Mouse (Mus musculus) heart, postnatal 36 days (tissue): ENCODE data around the gene Slc30a4. TPM values are rescaled to one million over a fixed set of nuclear protein-coding genes. Genes with fewer than 3 reads are reported as not detected.

Source experiments
- DNase-seq, 2 experiments: peaks; one replicate each; pipeline ENCODE4 v3.0.0; 2021 to 2022
- intact Hi-C: fragments of 180-260 bp; cut with DNase I; formaldehyde crosslinking; loops from one replicate; pipeline ENCODE4 v1.15.1; 2025
- total RNA-seq, 2 experiments: library from RNA; stranded (reverse); gene quantifications; 2 replicates each; pipeline ENCODE4 v1.2.3; 2021

Slc30a4 gene
- total RNA-seq, 2 experiments from 2014 or later: 8.3 to 9.6 TPM

DNA sequence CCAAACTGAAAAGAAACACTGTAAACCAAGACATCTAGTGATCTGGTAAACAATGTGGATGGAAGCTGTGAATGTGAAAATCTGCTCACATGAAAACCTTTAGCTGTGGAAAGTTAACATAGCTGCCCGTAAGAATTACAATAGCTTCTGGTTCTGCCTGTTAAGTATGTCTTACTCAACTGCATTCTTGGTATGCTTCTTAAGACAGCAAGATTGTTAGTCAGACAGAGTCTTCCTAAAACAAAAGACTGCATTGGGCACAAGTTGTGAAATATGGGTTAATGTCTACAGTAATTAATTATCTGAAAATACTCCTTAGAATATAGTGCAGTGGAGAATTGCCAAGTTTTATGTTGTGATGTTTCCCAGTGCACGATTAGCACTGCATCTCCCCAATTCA, 19.9 kb downstream of the Slc30a4 start:
- intact Hi-C loops: no loop called here

DNA sequence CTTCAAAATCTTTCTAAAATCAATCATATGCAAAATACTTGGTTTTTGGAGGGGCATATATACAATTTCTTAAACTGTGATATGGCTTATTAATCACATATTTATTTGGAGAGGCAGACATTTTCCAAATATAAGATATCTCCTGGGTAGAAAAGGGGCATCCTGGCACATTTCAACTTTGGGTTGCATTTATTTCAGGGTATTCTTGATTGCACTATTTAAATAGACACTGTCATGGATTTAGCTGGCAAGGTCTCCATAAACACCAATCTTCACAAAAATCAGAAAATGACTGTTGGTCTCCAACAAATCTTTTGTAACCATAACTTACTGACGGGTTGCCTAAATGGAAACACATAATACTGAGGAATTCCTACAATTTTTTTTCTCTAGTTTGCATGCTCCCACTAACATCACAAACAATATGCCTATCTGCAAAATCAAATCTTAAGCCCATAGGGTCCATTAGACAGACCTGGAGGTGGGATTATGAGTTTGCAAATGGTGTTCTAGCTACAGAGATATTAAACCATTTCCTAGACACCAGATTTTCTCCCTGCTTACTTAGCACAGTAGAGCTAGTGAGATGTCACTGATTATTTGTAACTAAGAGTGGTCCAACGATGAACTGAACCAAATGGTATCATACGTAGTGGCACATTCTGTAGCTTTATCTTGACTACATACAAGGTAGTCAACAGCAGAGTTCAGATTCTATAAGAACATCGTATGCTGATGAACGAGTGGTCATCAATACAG, 20.9 kb downstream of the Slc30a4 start:
- DNase-seq: no peak
- intact Hi-C loops: no loop called here

More for the DNA sequence above, 19.9 kb downstream of the Slc30a4 start:
- no peak for DNase-seq

DNA sequence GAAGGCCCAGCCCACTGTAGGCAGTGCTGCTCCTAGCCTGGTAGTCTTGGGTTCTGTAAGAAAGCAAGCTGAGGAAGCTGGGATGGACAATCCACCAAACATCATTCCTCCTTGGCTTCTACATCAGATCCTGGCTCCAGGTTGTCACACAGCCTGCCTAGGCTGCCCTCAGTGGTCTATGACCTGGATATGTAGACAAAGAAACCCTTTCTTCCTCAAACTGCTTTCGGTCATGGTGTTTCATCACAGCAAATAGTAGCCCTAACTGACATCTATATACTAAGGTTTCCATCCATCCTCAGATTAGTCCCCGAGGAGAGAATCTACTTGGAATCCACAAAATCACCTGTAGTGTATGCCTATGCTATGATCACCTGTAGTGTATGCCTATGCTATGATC, 27.3 kb downstream of the Slc30a4 start:
- intact Hi-C loops: no loop called here
- DNase-seq: no peak

DNA sequence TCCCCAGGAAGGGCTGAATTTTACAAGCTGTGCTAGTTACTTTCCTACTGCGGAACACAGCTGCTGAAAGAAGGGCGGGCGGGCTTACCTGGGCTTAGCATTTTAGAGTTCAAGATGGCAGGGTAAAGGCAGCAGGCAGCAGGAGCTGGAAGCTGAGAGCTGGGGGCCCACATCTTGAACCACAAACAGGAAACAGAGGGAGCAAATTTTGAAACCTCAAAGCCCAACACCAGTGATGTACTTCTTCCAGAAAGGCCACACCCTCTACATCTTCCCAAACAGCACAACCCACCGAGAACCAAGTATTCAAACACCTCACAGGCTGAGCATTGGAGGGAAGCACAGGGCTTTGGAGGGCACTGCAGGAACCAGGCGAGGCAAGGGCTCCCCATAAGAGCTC, 29.6 kb downstream of the Slc30a4 start:
- no peak for DNase-seq
- intact Hi-C loops: no loop called here

DNA sequence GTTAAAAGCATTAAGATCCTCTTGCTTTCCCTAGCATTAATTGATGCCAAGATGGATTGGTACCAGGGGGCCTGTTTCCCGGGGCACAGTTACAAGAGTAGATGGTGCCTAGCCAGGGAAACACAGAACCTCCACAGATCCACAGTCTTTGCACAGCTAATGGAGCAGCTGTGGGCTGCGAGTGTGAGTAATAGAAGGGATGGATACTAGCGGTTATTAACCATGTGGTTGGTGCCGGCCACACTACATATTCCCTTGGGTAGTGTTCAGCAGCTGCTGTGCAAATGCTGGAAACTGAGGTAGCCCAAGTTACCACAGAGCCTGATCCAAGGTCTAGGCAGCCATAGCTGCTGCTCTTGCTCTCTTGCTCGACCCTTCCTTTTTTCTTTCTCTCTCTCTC, 30.7 kb downstream of the Slc30a4 start:
- DNase-seq: no peak
- intact Hi-C loops: no loop called here

DNA sequence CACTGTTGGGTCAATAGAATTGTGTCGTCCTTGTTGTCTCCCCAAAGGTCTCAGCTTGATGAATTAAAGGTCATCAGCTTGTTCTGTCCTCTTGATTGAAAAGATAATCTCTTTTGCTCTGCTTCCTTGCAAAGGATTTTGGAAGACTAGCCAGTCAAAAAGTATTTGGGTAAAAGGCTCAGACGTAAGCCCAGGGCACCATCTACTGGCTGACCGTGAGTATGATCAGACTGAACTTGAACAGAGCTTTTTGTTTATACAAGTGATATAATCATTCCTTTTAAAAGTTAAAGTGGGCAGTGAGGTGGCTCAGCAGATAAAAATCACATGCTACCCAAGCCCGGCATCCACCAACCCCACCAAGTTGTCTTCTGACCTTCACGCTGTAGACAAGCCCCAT, 34.6 kb downstream of the Slc30a4 start:
- peak; percentile 25 to 37 for DNase-seq
- intact Hi-C loops: loop anchor here (10.0 kb wide), 1 partner anchor 87 kb away; no protein-coding TSS in a partner anchor

DNA sequence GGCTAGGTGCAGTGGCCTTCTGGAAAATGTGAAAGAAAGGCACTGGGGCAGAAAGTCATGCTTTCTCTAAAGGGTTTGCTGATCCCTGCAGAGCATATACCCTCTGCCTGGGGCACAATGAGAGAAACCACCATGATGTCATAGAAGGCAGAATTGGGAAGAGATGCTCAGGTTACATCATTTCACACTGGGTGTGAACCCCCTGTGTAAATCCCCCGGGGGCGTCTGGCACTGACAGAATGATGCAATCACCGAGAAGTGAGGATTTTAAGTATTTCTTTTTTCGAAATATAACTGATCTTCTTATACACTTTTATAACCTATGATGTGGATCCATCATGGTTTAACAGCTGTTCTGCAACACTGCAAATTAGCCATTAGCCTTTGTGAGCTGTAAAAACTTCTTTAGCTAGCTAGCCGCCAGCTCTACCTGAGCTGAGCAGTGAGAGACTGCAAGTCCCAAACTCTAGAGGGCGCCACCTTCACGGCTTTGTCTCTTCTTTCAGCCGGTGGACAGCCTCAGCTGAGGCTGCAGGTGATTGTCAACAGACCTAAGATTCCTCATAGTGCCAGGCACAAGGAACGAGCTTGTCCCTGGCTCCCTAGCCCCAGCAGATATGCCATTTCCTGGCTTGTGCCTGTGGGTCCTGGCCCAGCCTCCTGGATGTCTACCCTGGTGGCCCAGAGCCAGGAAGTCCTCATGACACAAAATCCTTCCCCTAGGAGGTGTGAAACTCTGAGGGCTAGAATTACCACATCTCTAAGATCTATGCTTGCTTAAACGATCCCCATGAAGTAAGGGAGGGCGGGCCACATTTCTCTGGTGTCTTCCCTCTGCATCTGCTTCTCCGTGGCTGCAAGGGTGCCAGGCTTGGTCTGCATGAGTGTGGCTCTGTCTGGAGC, 36.2 kb downstream of the Slc30a4 start:
- DNase-seq: peak; percentile 22 to 44
- intact Hi-C loops: loop anchor here (1.0 to 10.0 kb wide), 2 partner anchors 29 to 89 kb away; no protein-coding TSS in a partner anchor

DNA sequence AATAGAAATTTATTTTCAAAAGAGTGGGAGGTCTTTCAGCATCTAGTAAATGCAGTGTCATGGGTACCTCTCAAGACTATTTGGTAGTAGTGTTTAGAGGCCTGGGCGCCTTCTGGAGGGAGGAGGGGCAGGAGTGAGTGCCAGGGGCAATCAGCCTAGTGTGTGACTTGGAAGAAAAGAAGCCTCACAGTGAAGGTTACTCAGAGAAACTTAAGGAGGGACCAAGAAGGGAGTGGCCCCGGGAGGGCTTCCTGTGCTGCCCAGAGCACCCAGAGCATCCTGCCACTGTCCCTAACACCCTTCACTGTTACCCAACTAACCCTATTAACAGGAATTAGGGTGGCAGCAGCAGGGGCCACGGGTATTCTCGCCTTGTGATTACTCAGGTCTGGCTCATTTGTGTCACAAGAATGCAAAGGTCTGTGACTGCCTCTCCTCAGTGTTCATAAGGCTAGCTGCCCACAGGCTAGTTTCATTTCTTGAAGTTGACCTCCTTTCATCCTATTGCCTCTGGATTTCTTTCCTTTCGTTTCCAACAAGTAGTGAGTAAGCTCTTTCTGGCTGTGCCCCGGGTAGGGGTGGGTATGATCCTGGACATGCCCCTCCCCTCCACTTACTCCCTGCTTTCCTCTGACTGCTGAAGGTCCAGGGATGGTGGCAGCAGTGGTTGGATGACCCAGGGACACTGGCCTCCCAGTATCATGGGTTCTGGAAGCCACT, 37.0 kb downstream of the Slc30a4 start:
- intact Hi-C loops: loop anchor here (10.0 kb wide), 1 partner anchor 89 kb away; no protein-coding TSS in a partner anchor
- DNase-seq: no peak

DNA sequence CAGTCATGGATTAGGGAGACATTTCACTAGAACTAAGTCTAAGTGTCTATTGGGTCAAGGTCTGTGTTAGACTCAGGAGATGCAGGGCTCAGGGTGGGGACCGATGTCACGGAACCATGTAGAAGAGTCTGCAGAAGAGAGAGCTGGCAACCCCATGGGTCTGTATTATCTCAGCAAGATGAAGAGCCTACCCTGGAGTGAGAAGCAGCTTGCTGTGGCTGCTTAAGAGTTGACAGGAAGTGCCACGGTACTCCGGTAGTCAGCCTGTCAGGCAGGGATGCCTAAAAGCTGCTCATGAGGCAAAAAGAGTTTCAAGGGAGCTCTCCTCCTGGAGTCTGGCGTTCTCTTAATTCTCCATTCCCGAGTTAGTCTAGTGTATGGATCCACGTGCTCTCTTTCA, 42.6 kb downstream of the Slc30a4 start:
- intact Hi-C loops: loop anchor here (10.0 kb wide), 1 partner anchor 95 kb away; no protein-coding TSS in a partner anchor
- no peak for DNase-seq

DNA sequence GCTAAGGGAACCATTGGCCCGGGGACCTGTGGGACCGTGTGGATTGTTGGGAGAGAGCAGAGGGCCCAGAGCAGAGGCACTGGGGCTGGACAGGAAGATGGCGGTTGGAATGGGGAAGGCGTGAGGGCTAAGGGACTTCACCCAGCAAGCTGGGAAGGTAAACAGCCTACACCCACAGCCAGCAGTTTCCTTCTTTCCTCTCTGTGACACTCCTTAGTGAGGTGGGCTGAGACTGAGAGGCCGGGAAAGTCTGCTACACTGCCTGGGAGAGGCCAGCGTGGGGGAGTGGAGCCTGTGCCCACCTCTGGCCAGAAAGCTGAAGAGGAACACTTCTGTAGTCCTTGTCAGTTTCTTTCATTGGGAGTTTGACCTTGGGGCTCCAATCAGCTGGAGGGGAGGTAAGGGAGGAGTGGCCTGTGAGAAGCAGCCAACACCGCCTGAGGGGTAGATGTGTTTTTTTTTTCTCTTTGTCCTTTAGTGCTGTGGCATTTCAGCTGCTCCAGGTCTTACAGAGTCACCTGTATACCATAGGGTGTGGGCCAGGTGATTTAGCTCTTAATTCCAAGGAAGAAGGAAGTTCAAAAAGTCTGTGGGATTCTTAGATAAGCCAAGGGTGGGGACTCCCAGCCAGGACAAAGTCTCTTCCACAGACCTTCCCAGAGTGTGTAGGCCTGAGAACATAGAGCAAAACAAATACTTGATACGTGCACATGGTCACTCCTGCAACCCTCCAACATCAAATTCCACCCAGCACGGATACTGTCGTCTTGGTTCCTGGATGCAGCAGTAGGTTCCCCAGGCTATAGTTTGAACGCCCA, 44.5 kb downstream of the Slc30a4 start:
- intact Hi-C loops: no loop called here
- DNase-seq: no peak

DNA sequence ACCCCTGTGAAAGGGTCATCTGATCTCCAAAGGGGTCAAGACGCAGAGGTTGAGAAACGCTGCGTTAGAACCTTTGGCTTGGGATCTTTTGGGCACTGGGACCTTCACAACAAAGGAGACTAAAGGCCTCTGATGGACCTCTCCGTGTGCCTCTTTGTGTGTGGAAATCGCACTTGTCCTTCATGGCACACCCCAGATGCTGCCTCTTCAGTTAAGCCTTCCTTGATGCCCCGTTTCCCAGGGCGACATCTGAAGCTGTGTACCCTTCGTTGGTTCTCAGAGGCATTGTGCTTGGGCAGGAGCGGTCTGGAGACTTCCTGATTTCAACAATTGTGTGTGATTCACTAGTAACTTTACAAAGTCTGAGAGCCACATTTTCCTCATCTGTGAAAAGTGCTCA, 45.7 kb downstream of the Slc30a4 start:
- intact Hi-C loops: no loop called here
- no peak for DNase-seq

DNA sequence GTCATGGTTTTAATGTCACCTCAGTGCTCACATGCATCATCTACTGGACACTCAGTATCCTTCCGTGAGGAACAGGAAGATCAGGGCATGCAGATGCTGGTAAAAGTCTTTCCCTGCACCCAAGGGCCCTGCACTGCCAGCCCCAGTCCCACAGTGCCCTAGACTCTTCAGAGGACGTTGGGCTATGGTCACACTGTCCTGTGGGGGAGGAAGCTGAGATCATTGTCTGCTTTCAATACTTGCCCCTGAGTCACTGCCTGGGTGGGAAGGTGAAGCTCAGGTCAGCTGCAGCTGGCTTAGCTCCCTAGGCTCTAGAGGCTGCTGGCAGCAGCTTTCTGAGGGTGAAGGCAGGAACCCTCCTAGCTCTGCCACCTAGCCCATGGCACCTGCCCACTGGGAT, 46.4 kb downstream of the Slc30a4 start:
- intact Hi-C loops: no loop called here
- no peak for DNase-seq

DNA sequence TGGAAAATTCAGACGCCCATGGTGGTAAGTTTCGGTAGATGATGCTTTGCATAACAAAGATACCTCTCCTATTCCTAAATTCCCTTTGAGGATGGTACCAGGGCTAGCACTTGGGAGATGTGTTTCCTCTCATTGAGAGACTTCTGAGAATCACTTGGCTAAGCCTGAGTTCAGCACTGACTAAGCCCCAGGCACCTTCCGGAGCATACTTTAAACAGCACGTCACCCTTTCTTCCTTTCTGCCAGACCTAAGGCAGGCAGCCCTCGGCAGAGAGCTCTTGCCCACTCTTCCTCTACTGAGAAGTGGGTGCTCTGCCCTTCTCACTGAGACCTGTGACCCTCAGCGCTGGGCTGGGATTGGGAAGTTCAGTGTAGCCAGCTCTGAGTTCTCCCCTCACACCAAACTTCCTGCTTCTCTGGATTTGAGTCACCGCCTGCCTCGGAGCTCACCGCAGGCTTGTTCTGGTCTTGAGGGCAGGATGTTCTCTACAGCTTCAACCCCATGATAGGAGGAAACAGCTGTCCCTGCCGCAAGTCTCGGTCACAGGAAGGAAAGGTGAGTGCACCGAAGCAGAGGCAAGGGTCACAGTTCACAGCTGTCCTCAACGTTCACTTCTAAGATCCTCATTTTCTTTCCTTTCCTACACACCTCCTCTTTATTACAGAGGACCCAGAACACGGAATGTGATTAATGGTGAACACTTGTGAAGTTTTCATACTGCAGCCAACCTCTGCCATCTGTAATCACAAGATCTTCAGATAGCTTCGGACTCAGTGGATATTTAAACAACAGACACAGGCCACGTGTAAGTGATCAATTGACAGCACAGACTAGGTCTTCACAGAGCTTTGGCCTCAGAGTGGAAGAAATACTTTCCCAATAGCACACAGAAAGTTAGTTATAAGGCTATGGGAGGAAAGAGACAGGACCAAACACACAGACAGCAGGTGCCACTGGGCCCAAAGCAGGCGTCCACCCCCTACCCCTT, 50.1 kb downstream of the Slc30a4 start:
- intact Hi-C loops: no loop called here
- DNase-seq: peak; percentile 18 to 25

DNA sequence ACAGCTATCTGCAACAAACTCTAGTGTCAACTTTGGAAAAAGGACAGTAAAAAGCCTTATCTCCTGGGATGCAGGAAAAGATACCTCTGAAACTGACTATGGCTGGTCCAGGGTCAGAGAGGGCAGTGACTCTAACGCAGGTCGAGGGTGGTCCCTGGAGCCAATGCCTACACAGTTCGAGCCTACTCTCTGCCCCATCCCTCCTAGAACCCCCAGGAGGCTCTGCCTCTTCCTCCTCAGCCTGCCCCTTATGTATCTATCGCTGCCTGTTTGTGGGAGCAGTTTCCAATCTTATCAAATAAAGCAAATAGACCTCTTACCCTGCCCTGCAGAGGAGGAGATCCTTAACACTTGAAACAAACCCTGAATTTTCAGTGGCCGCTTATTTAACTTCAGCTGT, 63.8 kb downstream of the Slc30a4 start:
- no peak for DNase-seq
- intact Hi-C loops: no loop called here

DNA sequence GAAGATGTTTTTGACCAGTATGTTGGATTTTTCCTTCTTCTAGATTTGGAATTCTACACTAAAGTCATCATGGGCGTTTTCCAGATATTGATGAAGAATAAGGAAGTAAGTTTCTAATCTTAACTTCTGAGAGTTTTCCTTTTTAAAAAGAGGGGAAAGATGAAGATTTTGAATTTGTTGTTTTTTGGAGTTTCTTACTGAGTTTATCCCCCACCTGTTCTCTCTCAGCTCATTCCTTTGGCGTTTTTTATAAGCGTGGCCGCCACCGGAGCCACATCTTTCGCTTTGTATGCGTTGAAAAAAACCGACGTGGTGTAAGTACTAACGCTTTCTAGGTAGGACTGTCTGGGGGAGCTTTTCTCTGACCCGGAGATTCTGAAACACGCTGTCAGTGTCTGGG, 64.4 kb downstream of the Slc30a4 start:
- intact Hi-C loops: no loop called here
- no peak for DNase-seq

DNA sequence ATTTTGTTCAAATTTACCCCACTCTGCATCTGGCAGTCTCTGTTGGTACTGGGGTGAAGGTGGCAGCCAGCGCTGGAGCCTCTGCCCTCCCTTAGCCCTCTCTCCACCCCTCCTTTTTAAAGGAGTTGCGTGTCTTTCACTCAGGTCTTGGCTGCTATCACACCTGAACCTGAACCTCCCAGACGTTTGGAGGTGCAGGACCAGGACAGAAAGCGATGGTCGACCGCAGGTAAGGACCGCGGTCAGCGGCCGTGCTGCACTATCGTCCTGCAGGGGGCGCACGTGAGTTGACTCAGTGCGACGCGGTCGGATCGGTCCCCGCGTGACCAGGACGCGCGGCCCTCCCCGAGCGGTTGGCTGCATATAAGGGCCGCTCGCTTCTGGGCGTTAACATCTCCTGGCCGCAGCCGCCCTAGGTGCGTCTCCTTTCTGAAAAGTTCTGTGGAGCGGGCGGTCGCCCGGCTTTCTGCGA, 64.9 kb downstream of the Slc30a4 start:
- intact Hi-C loops: loop anchor here (1.0 kb wide), 2 partner anchors 29 to 115 kb away; no protein-coding TSS in a partner anchor
- DNase-seq: peak; percentile 79 to 86

DNA sequence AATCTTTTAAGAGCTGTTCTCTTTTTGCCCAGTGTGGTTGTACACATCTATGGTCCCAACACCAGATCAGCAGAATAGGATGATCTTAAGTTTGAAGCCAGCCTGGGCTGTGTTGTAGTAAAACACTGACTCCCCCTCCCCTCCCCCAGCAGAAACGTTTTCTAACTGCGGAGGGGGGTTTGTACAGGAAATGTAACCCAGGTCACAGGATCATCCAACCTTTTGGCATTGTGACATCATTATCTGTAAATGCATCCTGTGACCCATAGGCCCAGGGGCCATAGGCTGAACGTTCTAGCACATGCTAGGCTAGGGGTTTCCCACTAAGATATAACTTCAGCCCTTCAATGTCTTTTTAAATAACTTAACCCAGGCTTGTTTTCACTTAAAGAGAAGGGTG, 65.8 kb downstream of the Slc30a4 start, which contains the start of gene AA467197:
TSS of gene AA467197 (plus strand) at position 301 of the 400 bp plus-strand sequence.
- intact Hi-C loops: loop anchor here (1.0 kb wide), 2 partner anchors 30 to 116 kb away; no protein-coding TSS in a partner anchor
- no peak for DNase-seq
